Mouse (Mus musculus) CH12.LX (cell line): ENCODE results near the gene 4930447C04Rik. TPM values are rescaled to one million over a fixed set of nuclear protein-coding genes. Genes with fewer than 3 reads are reported as not detected.

ENCODE experiments used
- DNase-seq: peaks from one replicate; pipeline ENCODE4 v3.0.0-alpha.2; 2013; ENCODE audit errors: extremely low read depth
- H3K27ac ChIP-seq: 2 replicates; pipeline ENCODE4 v1.5.1; 2012; ENCODE audit warnings: low read depth, mild to moderate bottlenecking, control low read depth, moderate library complexity; ENCODE audit not compliant: insufficient read depth
- H3K27me3 ChIP-seq: replicated peaks from 2 replicates; pipeline ENCODE3; 2012; ENCODE audit warnings: inconsistent platforms
- H3K36me3 ChIP-seq, 2 experiments: replicated peaks in 1 of 2; 2 replicates each; pipeline versions ENCODE3 to v1.6.1; 2012; ENCODE audit warnings: inconsistent platforms in 1 of 2, low read length in 1 of 2, mild to moderate bottlenecking in 1 of 2, mixed read lengths in 1 of 2, moderate library complexity in 1 of 2; ENCODE audit not compliant: control insufficient read depth in 1 of 2, insufficient read depth in 1 of 2
- H3K4me1 ChIP-seq, 2 experiments: 2 replicates each; pipeline ENCODE4 v1.6.1; 2012; ENCODE audit warnings: inconsistent platforms in 1 of 2, moderate library complexity in 1 of 2; ENCODE audit not compliant: insufficient read depth in 2 of 2, control insufficient read depth in 1 of 2
- H3K4me2 ChIP-seq: 2 replicates; pipeline ENCODE4 v1.6.1; 2012; ENCODE audit warnings: low read depth, mild to moderate bottlenecking, control low read depth; ENCODE audit not compliant: poor library complexity, insufficient read depth, severe bottlenecking
- H3K4me3 ChIP-seq, 3 experiments: fragments of 150-350 bp in 1 of 3; sonication (generic) in 1 of 3; replicated peaks in 1 of 3; 2 replicates each; pipeline versions ENCODE3 to v1.5.1; 2011 to 2012; ENCODE audit warnings: low read depth in 2 of 3, low read length in 2 of 3, mild to moderate bottlenecking in 2 of 3, moderate library complexity in 2 of 3, control low read depth in 1 of 3, improper control_type of control experiment in 1 of 3, inconsistent platforms in 1 of 3, mixed read lengths in 1 of 3; ENCODE audit not compliant: poor library complexity in 1 of 3
- H3K79me2 ChIP-seq: replicated peaks from 2 replicates; pipeline ENCODE4 v1.6.1; 2012; ENCODE audit warnings: mild to moderate bottlenecking, moderate library complexity; ENCODE audit not compliant: control insufficient read depth, poor library complexity, insufficient read depth, severe bottlenecking; ENCODE audit errors: extremely low read depth
- H3K9ac ChIP-seq: 2 replicates; pipeline ENCODE4 v1.6.1; 2012; ENCODE audit warnings: low read depth, mild to moderate bottlenecking, control low read depth, moderate library complexity; ENCODE audit not compliant: insufficient read depth
- H3K9me3 ChIP-seq: replicated peaks from 2 replicates; pipeline ENCODE3; 2012; ENCODE audit warnings: low read length, inconsistent platforms, mixed read lengths
- BHLHE40 ChIP-seq: IDR thresholded peaks from 2 replicates; pipeline ENCODE4 v1.6.1; 2011; ENCODE audit warnings: mild to moderate bottlenecking, low read depth, low read length, improper control_type of control experiment
- E2F4 ChIP-seq: IDR thresholded peaks from 2 replicates; pipeline ENCODE4 v1.6.1; 2011; ENCODE audit warnings: low read depth, low read length, improper control_type of control experiment; ENCODE audit not compliant: insufficient replicate concordance
- ELF1 ChIP-seq: IDR thresholded peaks from 2 replicates; pipeline ENCODE4 v1.6.1; 2014; ENCODE audit warnings: low read depth, mild to moderate bottlenecking, inconsistent platforms, low read length, improper control_type of control experiment
- EP300 ChIP-seq: IDR thresholded peaks from 2 replicates; pipeline ENCODE4 v1.6.1; 2011; ENCODE audit warnings: low read length, improper control_type of control experiment
- GABPA ChIP-seq: IDR thresholded peaks from 2 replicates; pipeline ENCODE4 v1.6.1; 2012; ENCODE audit warnings: low read depth, low read length, improper control_type of control experiment, inconsistent platforms; ENCODE audit not compliant: insufficient replicate concordance
- HCFC1 ChIP-seq: IDR thresholded peaks from 2 replicates; pipeline ENCODE4 v1.6.1; 2012; ENCODE audit warnings: low read depth, mild to moderate bottlenecking, inconsistent platforms, low read length, improper control_type of control experiment
- KAT2A ChIP-seq: IDR thresholded peaks from 2 replicates; pipeline ENCODE4 v1.6.1; 2012; ENCODE audit warnings: low read length, improper control_type of control experiment, inconsistent platforms; ENCODE audit not compliant: insufficient replicate concordance
- MEF2A ChIP-seq: IDR thresholded peaks from 2 replicates; pipeline ENCODE4 v1.6.1; 2014; ENCODE audit warnings: low read depth, mild to moderate bottlenecking, inconsistent platforms, low read length, improper control_type of control experiment, borderline replicate concordance
- MXI1 ChIP-seq: IDR thresholded peaks from 2 replicates; pipeline ENCODE4 v1.6.1; 2011; ENCODE audit warnings: mild to moderate bottlenecking, low read depth, low read length, improper control_type of control experiment
- NELFE ChIP-seq: IDR thresholded peaks from 2 replicates; pipeline ENCODE4 v1.6.1; 2011; ENCODE audit warnings: low read depth, low read length, improper control_type of control experiment
- PAX5 ChIP-seq: IDR thresholded peaks from 2 replicates; pipeline ENCODE4 v1.6.1; 2012; ENCODE audit warnings: low read length, inconsistent platforms, mixed read lengths
- POLR2A ChIP-seq: IDR thresholded peaks from 2 replicates; pipeline ENCODE4 v1.6.1; 2011; ENCODE audit warnings: low read depth, mild to moderate bottlenecking, improper control_type of control experiment, low read length
- POLR2AphosphoS2 ChIP-seq: IDR thresholded peaks from 2 replicates; pipeline ENCODE4 v1.6.1; 2011; ENCODE audit warnings: low read depth, low read length, improper control_type of control experiment
- SIN3A ChIP-seq: IDR thresholded peaks from 2 replicates; pipeline ENCODE4 v1.6.1; 2012; ENCODE audit warnings: low read length, improper control_type of control experiment, inconsistent platforms
- UBTF ChIP-seq: IDR thresholded peaks from 2 replicates; pipeline ENCODE4 v1.6.1; 2012; ENCODE audit warnings: low read depth, mild to moderate bottlenecking, inconsistent platforms, low read length, improper control_type of control experiment, moderate library complexity
- ZC3H11A ChIP-seq: IDR thresholded peaks from 2 replicates; pipeline ENCODE4 v1.6.1; 2012; ENCODE audit warnings: low read depth, mild to moderate bottlenecking, inconsistent platforms, low read length, improper control_type of control experiment
- ZNF384 ChIP-seq: IDR thresholded peaks from 2 replicates; pipeline ENCODE4 v1.6.1; 2012; ENCODE audit warnings: low read depth, low read length, improper control_type of control experiment, inconsistent platforms
- dilution Hi-C: fragments of 300-500 bp; cut with MboI; formaldehyde crosslinking; loops from 2 replicates; pipeline ENCODE4 v1.14.3; 2020; ENCODE audit warnings: low sequenced_read_pairs; ENCODE audit not compliant: extremely low pct_unique_long_range_greater_than_20kb, extremely low pct_ligation_motif_present
- in situ Hi-C: fragments of 300-500 bp; cut with MboI; formaldehyde crosslinking; loops from 3 replicates; pipeline ENCODE4 v1.14.3; 2019; ENCODE audit warnings: low sequenced_read_pairs, low pct_ligation_motif_present, low pct_unique_long_range_greater_than_20kb, mixed read lengths
- polyA plus RNA-seq: library from polyadenylated mRNA; unstranded; fragments of >175 nt; gene quantifications from 2 replicates; pipeline ENCODE4 v1.2.1, GENCODE M21; 2012; ENCODE audit warnings: low read depth; ENCODE audit not compliant: insufficient read length
- total RNA-seq, 2 experiments: library from RNA; depleted of rRNA; stranded (reverse); fragments of 300-350 nt in 1 of 2; fragments of >200 nt in 1 of 2; gene quantifications; 2 replicates each; pipeline ENCODE4 v1.2.3; 2012 to 2014

The 4930447C04Rik gene
- total and polyA plus RNA-seq, 3 experiments, result 0.52 to 0.89 (median 0.74) TPM

- Histone ChIP-seq H3K9ac (no peak overlapping the region), H3K27ac (no peak overlapping the region), H3K4me3 (no peak overlapping the region), H3K79me2 (no peaks in the 10 kb centered on the region), H3K36me3 (peaks cover 0 to 9% of the 10 kb centered on the region in 2 experiments), H3K27me3 (no peaks in the 10 kb centered on the region), H3K4me2 (no peak overlapping the region), H3K4me1 (no peaks in the 10 kb centered on the region), H3K9me3 (no peaks in the 10 kb centered on the region)
- dilution Hi-C loops (no loop called here), in situ Hi-C loops (no loop called here)
- no peak for TF ChIP-seq MEF2A
- TF ChIP-seq ZC3H11A, result no peak
- DNase-seq, result no peak
These were observed 3.8 kb downstream of the 4930447C04Rik start for GRCm38 (mm10) chr12:72936751-72937150.

GRCm38 (mm10) chr12:72917159-72917993, 23.2 kb downstream of the 4930447C04Rik start:
- no peak overlapping the region for H3K9ac ChIP-seq
- H3K4me3 ChIP-seq, result no peak overlapping the region
- no peaks in the 10 kb centered on the region for H3K79me2 ChIP-seq
- H3K4me1 ChIP-seq, result no peaks in the 10 kb centered on the region
- no peak overlapping the region for H3K4me2 ChIP-seq
- TF ChIP-seq E2F4 (no peak), MXI1 (no peak), HCFC1 (no peak), SIN3A (no peak)
- TF ChIP-seq, all 38 proteins: peak for 0
- in situ Hi-C loops, result no loop called here
- H3K27me3 ChIP-seq, result no peaks in the 10 kb centered on the region
- dilution Hi-C loops, result no loop called here
- H3K27ac ChIP-seq, result no peak overlapping the region
- H3K9me3 ChIP-seq, result peaks cover 5% of the 10 kb centered on the region
- no peak for DNase-seq
- no peaks in the 10 kb centered on the region for H3K36me3 ChIP-seq

- Histone ChIP-seq H3K9ac (no peak overlapping the region), H3K4me3 (no peak overlapping the region), H3K36me3 (no peaks in the 10 kb centered on the region), H3K27ac (no peak overlapping the region), H3K4me2 (no peak overlapping the region), H3K9me3 (no peaks in the 10 kb centered on the region), H3K27me3 (no peaks in the 10 kb centered on the region), H3K79me2 (no peaks in the 10 kb centered on the region), H3K4me1 (peaks cover 0 to 28% of the 10 kb centered on the region in 2 experiments; a peak in 3 of 4 replicates)
- in situ Hi-C loops, result no loop called here
- no peak for TF ChIP-seq POLR2AphosphoS2
- TF ChIP-seq HCFC1, result no peak
- no peak for TF ChIP-seq NELFE
- no peak for TF ChIP-seq BHLHE40
- no peak for TF ChIP-seq PAX5
- TF ChIP-seq POLR2A, result no peak
- no peak for TF ChIP-seq ELF1
- TF ChIP-seq EP300, result no peak
- TF ChIP-seq GABPA, result no peak
- TF ChIP-seq ZNF384, result no peak
- TF ChIP-seq MXI1, result no peak
- TF ChIP-seq KAT2A, result no peak
- no peak for TF ChIP-seq UBTF
- dilution Hi-C loops, result no loop called here
- no peak for DNase-seq
These were observed 86.1 kb downstream of the 4930447C04Rik start for GRCm38 (mm10) chr12:72854377-72855032.
